Mouse (Mus musculus) stomach, postnatal 0 days (tissue): ENCODE measurements at regions not wholly inside any gene's neighbourhood (a gene's known extent, or its start where the extent isn't known, plus 50 kb on each side); places are given as distances from the start of the nearest gene placed in this dataset.

Experiments used
- ATAC-seq: fragments of 200-750 bp; cut with Nextera tagmentation; 2 replicates; pipeline ENCODE4 v1.8.0; 2017; ENCODE audit not compliant: low FRiP score, low TSS enrichment
- DNase-seq: peaks from one replicate; pipeline ENCODE4 v3.0.0-alpha.2; 2016; ENCODE audit warnings: low spot score
- H3K27ac ChIP-seq: fragments of 300-500 bp; sonication (generic); replicated peaks from 2 replicates; pipeline ENCODE4 v1.5.1; 2014; ENCODE audit warnings: mild to moderate bottlenecking, control low read depth
- H3K27me3 ChIP-seq: fragments of 300-500 bp; sonication (generic); 2 replicates; pipeline ENCODE4 v1.6.1; 2014; ENCODE audit warnings: low read length; ENCODE audit not compliant: control insufficient read depth, insufficient read depth
- H3K36me3 ChIP-seq: fragments of 300-500 bp; sonication (generic); 2 replicates; pipeline ENCODE4 v1.6.1; 2014; ENCODE audit warnings: low read length, mixed read lengths; ENCODE audit not compliant: control insufficient read depth, insufficient read depth
- H3K4me1 ChIP-seq: fragments of 300-500 bp; sonication (generic); replicated peaks from 2 replicates; pipeline ENCODE4 v1.6.1; 2014; ENCODE audit warnings: antibody characterized with exemption; ENCODE audit not compliant: control insufficient read depth, insufficient read depth
- H3K4me2 ChIP-seq: fragments of 300-500 bp; sonication (generic); replicated peaks from 2 replicates; pipeline ENCODE4 v1.6.1; 2014; ENCODE audit warnings: low read depth, mild to moderate bottlenecking, control low read depth, moderate library complexity
- H3K4me3 ChIP-seq: fragments of 300-500 bp; sonication (generic); 2 replicates; pipeline ENCODE4 v1.5.1; 2014; ENCODE audit warnings: low read depth, low read length, control low read depth
- H3K9ac ChIP-seq: fragments of 300-500 bp; sonication (generic); 2 replicates; pipeline ENCODE4 v1.6.1; 2014; ENCODE audit warnings: mild to moderate bottlenecking, low read length, control low read depth, mixed read lengths
- H3K9me3 ChIP-seq: fragments of 300-500 bp; sonication (generic); 2 replicates; pipeline ENCODE4 v1.6.1; 2016; ENCODE audit warnings: low read length; ENCODE audit not compliant: control insufficient read depth
- CTCF ChIP-seq: IDR thresholded peaks from 2 replicates; pipeline ENCODE4 v1.5.1; 2016; ENCODE audit warnings: antibody characterized with exemption, low read depth, mild to moderate bottlenecking, moderate library complexity
- EP300 ChIP-seq: optimal IDR thresholded peaks from 2 replicates; pipeline ENCODE3; 2016; ENCODE audit warnings: antibody characterized with exemption
- WGBS: fragments of 180-500 bp; shearing (Covaris S2); extraction: QIAGEN DNeasy Blood & Tissue Kit; methylation state at CpG from one replicate; pipeline ENCODE4 v1.1.7; 2014; 5-methylcytosine and 5-hydroxymethylcytosine counted together

DNA sequence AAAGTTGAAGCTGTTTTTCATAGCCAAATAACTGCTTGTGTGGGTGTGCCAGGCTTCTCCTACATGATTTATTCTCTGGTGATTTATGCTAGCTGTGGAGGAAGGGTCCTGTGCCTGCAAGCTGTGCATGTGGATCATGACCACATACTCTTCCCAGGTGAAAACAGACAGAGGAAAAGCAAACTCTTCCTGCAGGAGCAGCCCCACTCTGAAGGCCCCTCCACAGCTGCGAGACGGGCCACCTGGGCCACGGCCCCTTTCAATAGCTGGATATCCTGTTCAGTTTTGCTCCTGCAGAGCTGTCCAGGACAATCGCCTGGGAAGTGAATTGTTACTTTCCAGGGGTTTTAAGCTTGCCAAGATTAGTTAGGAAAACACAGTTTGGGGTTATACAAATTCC lies 722.3 kb upstream of the Marcks start:
- H3K9ac ChIP-seq, result no peak overlapping the region
- H3K9me3 ChIP-seq, result no peaks in the 10 kb centered on the region
- no peak overlapping the region for H3K4me2 ChIP-seq
- no peak for TF ChIP-seq EP300
- no peak for TF ChIP-seq CTCF
- H3K36me3 ChIP-seq, result no peaks in the 10 kb centered on the region
- H3K27ac ChIP-seq, result no peak overlapping the region
- no peak overlapping the region for H3K4me3 ChIP-seq
- no peak for ATAC-seq
- no peaks in the 10 kb centered on the region for H3K4me1 ChIP-seq
- H3K27me3 ChIP-seq, result no peaks in the 10 kb centered on the region
- 30% methylated on average over 4 of the region's 4 CpGs for WGBS
- DNase-seq, result no peak

DNA sequence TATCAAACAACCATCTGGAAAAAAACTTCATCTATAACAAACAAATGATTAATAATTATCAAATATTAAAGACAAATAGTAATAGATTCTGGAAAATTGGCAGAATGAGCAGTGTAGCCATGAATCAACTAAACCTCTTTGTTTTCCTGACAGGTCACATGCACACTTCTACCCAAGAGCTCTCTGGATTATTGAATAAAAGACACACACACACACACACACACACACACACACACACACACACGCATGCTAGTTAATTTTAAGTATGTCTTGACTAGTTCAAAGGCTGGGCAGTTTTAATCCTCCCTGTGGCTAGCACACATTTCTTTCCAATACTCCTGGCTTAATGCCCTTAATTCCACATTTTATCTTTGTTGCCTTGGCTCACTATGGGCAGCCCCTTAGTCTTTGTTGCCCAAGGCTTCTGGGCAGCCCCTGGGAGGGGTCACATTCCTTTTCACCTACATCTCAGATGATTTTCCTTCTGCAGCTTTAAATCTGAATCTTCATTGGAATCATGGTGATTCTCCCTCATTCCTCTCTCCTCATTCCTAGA lies 710.6 kb upstream of the Marcks start:
- no peak overlapping the region for H3K27ac ChIP-seq
- H3K4me2 ChIP-seq, result no peak overlapping the region
- no peak for DNase-seq
- H3K9ac ChIP-seq, result no peak overlapping the region
- 60% methylated on average over 1 of the region's 1 CpGs for WGBS
- no peaks in the 10 kb centered on the region for H3K27me3 ChIP-seq
- no peaks in the 10 kb centered on the region for H3K36me3 ChIP-seq
- H3K4me3 ChIP-seq, result no peak overlapping the region
- no peak for ATAC-seq
- no peaks in the 10 kb centered on the region for H3K4me1 ChIP-seq
- TF ChIP-seq EP300, result no peak
- no peak for TF ChIP-seq CTCF
- H3K9me3 ChIP-seq, result 0 out of 2 replicates have a peak, but pooled peaks cover 3% of the 10 kb centered on the region

DNA sequence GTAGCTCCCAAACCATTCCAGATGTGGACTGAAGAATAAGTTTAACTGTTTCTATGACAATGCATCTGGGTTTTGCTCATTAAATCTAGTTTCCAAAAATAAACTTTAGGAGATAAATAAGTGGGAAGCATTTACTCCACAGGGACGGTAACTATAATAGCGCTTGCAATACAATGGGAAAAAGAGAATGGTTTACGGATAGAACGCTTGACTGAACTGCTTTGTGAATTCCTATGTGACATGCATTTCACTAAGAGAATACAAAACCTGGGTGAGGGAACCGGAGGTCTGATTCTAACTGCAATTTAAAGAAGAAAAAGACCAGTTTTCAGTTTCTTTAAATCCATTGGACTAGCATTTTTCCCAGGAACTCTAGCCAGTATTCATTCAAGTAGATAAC lies 704.1 kb upstream of the Marcks start:
- no peaks in the 10 kb centered on the region for H3K9me3 ChIP-seq
- H3K4me2 ChIP-seq, result no peak overlapping the region
- DNase-seq (no peak), ATAC-seq (no peak)
- no peak overlapping the region for H3K27ac ChIP-seq
- no peaks in the 10 kb centered on the region for H3K27me3 ChIP-seq
- H3K9ac ChIP-seq, result no peak overlapping the region
- 79% methylated on average over 5 of the region's 5 CpGs for WGBS
- H3K4me1 ChIP-seq, result no peaks in the 10 kb centered on the region
- no peaks in the 10 kb centered on the region for H3K36me3 ChIP-seq
- H3K4me3 ChIP-seq, result no peak overlapping the region
- TF ChIP-seq CTCF (no peak), EP300 (no peak)

DNA sequence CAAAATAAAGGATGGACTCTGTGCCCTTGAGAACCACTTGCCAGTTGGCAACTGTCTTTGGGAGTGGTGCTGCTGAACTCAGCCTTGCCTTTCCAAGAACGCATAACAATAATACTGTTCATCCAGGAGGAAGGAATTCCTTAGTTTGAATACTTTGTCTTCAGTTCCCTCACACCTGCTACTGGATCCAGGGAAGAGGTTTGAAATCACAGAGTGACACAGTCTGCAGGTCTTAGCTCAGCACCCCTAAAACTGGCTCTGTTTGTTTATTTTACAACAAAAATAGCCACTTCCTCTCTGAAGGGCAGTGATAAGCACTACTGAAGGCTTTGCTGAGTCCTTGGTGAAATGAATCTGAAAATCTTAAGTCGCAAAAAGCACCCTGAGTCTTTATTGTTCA lies 703.1 kb upstream of the Marcks start:
- ATAC-seq, result no peak
- no peak for DNase-seq
- H3K27ac ChIP-seq, result no peak overlapping the region
- TF ChIP-seq EP300 (no peak), CTCF (no peak)
- 43% methylated on average over 2 of the region's 2 CpGs for WGBS
- no peaks in the 10 kb centered on the region for H3K4me1 ChIP-seq
- no peaks in the 10 kb centered on the region for H3K36me3 ChIP-seq
- no peak overlapping the region for H3K4me2 ChIP-seq
- H3K4me3 ChIP-seq, result no peak overlapping the region
- no peaks in the 10 kb centered on the region for H3K27me3 ChIP-seq
- no peaks in the 10 kb centered on the region for H3K9me3 ChIP-seq
- H3K9ac ChIP-seq, result no peak overlapping the region

DNA sequence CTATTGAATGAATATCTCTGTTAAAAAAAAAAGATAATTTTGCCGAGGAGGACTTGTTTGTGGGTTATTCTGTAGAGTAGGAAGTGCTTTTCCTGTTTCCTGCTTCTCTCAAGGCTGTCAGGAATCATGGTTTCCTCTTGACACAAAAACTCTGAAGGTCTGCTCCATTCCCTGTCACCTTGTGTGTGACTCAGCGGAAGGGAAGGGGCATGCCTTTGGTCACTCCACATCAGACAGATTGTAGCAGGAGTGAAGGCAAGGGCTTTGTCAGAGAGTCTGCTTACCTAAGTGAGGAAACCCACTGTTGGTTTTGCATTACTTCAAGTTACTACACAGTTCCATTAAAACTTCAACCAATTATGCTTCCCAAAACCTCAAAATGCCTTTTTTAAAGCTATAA lies 699.0 kb upstream of the Marcks start:
- WGBS, result 80% methylated on average over 2 of the region's 2 CpGs

DNA sequence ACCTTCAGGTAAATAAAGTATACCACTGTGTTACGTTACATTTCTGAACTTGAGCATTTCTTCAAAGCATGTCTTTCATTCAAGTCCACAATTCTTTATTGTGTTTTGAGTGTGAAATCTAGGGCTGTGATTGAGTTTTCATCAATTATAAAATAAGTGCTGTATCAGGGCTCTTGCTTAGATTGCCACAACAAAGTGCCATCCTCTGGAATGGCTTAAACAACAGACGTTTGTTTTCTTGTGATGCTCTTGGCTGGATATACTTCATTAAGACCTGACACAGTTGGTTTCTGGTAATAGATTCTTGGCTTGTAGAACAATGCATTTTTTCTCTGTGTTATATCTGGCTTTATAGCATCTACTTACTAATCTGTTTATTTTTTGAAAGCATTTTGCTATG lies 674.3 kb upstream of the Marcks start:
- no peaks in the 10 kb centered on the region for H3K36me3 ChIP-seq
- no peak overlapping the region for H3K4me3 ChIP-seq
- ATAC-seq (no peak), DNase-seq (no peak)
- H3K9ac ChIP-seq, result no peak overlapping the region
- TF ChIP-seq EP300 (no peak), CTCF (no peak)
- H3K27ac ChIP-seq, result no peak overlapping the region
- 74% methylated on average over 2 of the region's 2 CpGs for WGBS
- H3K4me2 ChIP-seq, result no peak overlapping the region
- H3K4me1 ChIP-seq, result no peaks in the 10 kb centered on the region
- no peaks in the 10 kb centered on the region for H3K9me3 ChIP-seq
- H3K27me3 ChIP-seq, result no peaks in the 10 kb centered on the region

More for the DNA sequence above, 699.0 kb upstream of the Marcks start:
- TF ChIP-seq EP300 (no peak), CTCF (no peak)
- ATAC-seq, result no peak
- Histone ChIP-seq H3K9me3 (no peaks in the 10 kb centered on the region), H3K27ac (no peak overlapping the region), H3K27me3 (no peaks in the 10 kb centered on the region), H3K4me2 (no peak overlapping the region), H3K4me3 (no peak overlapping the region), H3K9ac (no peak overlapping the region), H3K36me3 (no peaks in the 10 kb centered on the region), H3K4me1 (no peaks in the 10 kb centered on the region)
- no peak for DNase-seq
